In the genomic region with DNA sequence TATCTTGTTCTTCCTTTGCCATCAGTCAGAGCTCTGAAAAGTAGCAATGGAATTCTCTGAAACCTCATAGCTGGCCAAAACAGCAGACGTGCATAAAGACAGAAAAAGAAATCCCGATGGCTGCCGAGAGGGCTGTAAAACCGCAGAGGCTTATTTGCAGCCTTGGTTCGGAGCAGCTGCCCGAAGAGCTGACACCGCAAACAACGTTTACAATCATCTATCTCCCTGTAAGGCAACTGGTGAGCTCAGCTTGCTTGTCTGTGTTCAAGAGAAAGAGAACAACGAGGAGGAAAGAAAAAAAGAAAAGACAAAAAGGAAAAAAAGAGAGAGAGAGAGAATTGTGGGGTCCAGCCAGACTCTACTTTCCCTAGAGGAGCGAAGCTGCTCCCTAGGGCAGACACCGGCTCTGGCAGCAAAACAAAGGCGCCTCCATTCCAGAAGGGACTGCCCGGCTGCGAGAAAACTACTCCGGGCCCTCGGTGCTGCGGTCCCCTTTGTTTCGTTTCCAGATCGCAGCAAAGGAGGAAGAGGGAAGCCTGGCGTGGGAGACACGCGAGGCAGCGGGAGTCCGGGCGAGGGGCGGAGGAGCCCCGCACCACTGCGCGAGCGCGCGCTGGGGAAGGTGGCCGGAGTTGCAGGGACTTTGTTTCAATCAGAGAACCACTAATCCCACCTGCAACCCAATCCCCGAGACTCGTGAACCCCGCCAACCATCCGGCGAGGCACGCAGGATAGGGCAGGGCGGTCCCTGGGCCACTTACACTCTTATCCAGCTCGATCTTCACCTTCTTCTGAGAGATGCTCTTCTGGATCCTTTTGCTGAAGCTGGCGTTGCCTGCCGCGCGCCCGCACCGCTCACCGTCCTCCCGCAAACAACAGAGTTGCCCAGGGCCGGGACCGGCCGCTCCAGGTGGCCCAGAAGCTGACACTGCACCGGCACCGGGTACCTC, we compare ENCODE assay signal across 8 mouse cellular contexts. TPM values are rescaled to one million over a fixed set of nuclear protein-coding genes. Genes with fewer than 3 reads are reported as not detected.
DNase-seq lines count a peak whose midpoint lies in the region; ATAC-seq and TF ChIP-seq lines count a peak whose summit lies in the region.

No protein-coding gene starts in this region.

- peaks cover 6% of the 10 kb centered on the region; the same call in 1 of the 2 replicates for H3K36me3 ChIP-seq in forebrain, postnatal 0 days (ENCODE audit: insufficient read depth)
- H3K36me3 ChIP-seq in hindbrain, embryonic 11.5 days (ENCODE audit: control insufficient read depth, insufficient read depth, low read length), result no peaks in the 10 kb centered on the region

- no peaks in the 10 kb centered on the region for H3K9me3 ChIP-seq in forebrain, postnatal 0 days (ENCODE audit: low read length)
- H3K9me3 ChIP-seq in hindbrain, embryonic 11.5 days (ENCODE audit: control insufficient read depth, low read length), result no peaks in the 10 kb centered on the region

- ATAC-seq in forebrain, postnatal 0 days, result peak; percentile 17
- peak; percentile 79 for ATAC-seq in hindbrain, embryonic 11.5 days (ENCODE audit: low FRiP score)

- H3K4me3 ChIP-seq in forebrain, postnatal 0 days (ENCODE audit: low read depth, low read length), result peak overlapping the region; percentile 94
- peak overlapping the region; percentile 91 for H3K4me3 ChIP-seq in hindbrain, embryonic 11.5 days (ENCODE audit: low read depth, low read length)

- H3K9ac ChIP-seq in forebrain, postnatal 0 days, result peak overlapping the region; percentile 81
- H3K9ac ChIP-seq in hindbrain, embryonic 11.5 days (ENCODE audit: low read depth, low read length), result peak overlapping the region; percentile 98

- peak; percentile 59 for DNase-seq in Muller cell, postnatal 12 days (ENCODE audit: inconsistent ontology term)
- DNase-seq in cerebellum, adult 18-20 months, result peak; percentile 44 to 63
- DNase-seq in forebrain, postnatal 0 days, result peak; percentile 76
- peak; percentile 75 for DNase-seq in hindbrain, embryonic 11.5 days (ENCODE audit: low spot score)
- DNase-seq in layer of hippocampus, postnatal 36 days, result peak; percentile 55 to 58
- DNase-seq in lung, postnatal 36 days, result peak; percentile 42
- DNase-seq in retina, postnatal 1 day, result peak; percentile 71
- DNase-seq in thymus, postnatal 4 days, result peak; percentile 68

- peak overlapping the region; percentile 96 for H3K27ac ChIP-seq in forebrain, postnatal 0 days (ENCODE audit: low read depth, low read length)
- peak overlapping the region; percentile 97 for H3K27ac ChIP-seq in hindbrain, embryonic 11.5 days (ENCODE audit: low read depth, low read length)

- WGBS in forebrain, postnatal 0 days, result under 1% methylated on average over 54 of the region's 54 CpGs
- under 1% methylated on average over 54 of the region's 54 CpGs for WGBS in hindbrain, embryonic 11.5 days

- H3K4me1 ChIP-seq in forebrain, postnatal 0 days (ENCODE audit: insufficient read depth), result peaks cover 9% of the 10 kb centered on the region; the same call in 1 of the 2 replicates
- no peaks in the 10 kb centered on the region for H3K4me1 ChIP-seq in hindbrain, embryonic 11.5 days (replicated peaks; ENCODE audit: control insufficient read depth, insufficient read depth, low read length)

- peak; percentile 25; the same call in 1 of the 2 replicates for TF ChIP-seq CTCF in forebrain, postnatal 0 days (IDR thresholded peaks at IDR 0.05; ENCODE audit: low read depth)

- no peaks in the 10 kb centered on the region for H3K27me3 ChIP-seq in forebrain, postnatal 0 days (ENCODE audit: insufficient read depth, low read length)
- H3K27me3 ChIP-seq in hindbrain, embryonic 11.5 days (ENCODE audit: control insufficient read depth, insufficient read depth, low read length), result no peaks in the 10 kb centered on the region

- peak overlapping the region; percentile 78 for H3K4me2 ChIP-seq in forebrain, postnatal 0 days (ENCODE audit: low read depth)
- H3K4me2 ChIP-seq in hindbrain, embryonic 11.5 days (replicated peaks; ENCODE audit: low read depth, low read length), result peak overlapping the region; percentile 40

RNA-seq across cellular contexts. Expression of gene Sap30, which starts 0.9 kb away (rescaled TPM):
- total RNA-seq in forebrain, postnatal 0 days (2014; rRNA removed), result 28.4 and 42.0 TPM in 2 replicates
- polyA plus RNA-seq in forebrain, postnatal 0 days (2015; fragmentation: Nextera tagmentation; extraction: Ambion mirVana), result 29.0 and 41.5 TPM in 2 replicates
- 109 and 115 TPM in 2 replicates for polyA plus RNA-seq in hindbrain, embryonic 11.5 days (2014; fragmentation: Nextera tagmentation; extraction: Ambion mirVana)
- 10 to 100 TPM; 12.1 to 13.6 TPM for total RNA-seq in layer of hippocampus, postnatal 36 days (2021)

RNA-seq across cellular contexts. Expression of gene Hmgb2, which starts 24.9 kb away (rescaled TPM):
- 17.2 and 27.8 TPM in 2 replicates for total RNA-seq in forebrain, postnatal 0 days (2014; rRNA removed)
- 61.1 and 74.8 TPM in 2 replicates for polyA plus RNA-seq in forebrain, postnatal 0 days (2015; fragmentation: Nextera tagmentation; extraction: Ambion mirVana)
- 457 and 512 TPM in 2 replicates for polyA plus RNA-seq in hindbrain, embryonic 11.5 days (2014; fragmentation: Nextera tagmentation; extraction: Ambion mirVana)
- 1 to 10 TPM; 4.8 to 5.6 TPM for total RNA-seq in layer of hippocampus, postnatal 36 days (2021)

RNA-seq across cellular contexts. Expression of gene Scrg1, which starts 31.0 kb away (rescaled TPM):
- total RNA-seq in forebrain, postnatal 0 days (2014; rRNA removed), result 15.4 and 20.4 TPM in 2 replicates
- 39.8 and 44.4 TPM in 2 replicates for polyA plus RNA-seq in forebrain, postnatal 0 days (2015; fragmentation: Nextera tagmentation; extraction: Ambion mirVana)
- 1.4 and 1.6 TPM in 2 replicates for polyA plus RNA-seq in hindbrain, embryonic 11.5 days (2014; fragmentation: Nextera tagmentation; extraction: Ambion mirVana)
- 10 to 100 TPM; 60.1 to 68.7 TPM for total RNA-seq in layer of hippocampus, postnatal 36 days (2021)

Comparison
In these comparisons a context has a peak if more than half of its experiments do, and no peak if none do; other contexts are left out.
1. Peak in every context shown above with its lines: DNase-seq, ATAC-seq, H3K4me3 ChIP-seq and H3K27ac ChIP-seq.